Mouse (Mus musculus): ENCODE results near the gene Slc38a1. TPM values are rescaled to one million over a fixed set of nuclear protein-coding genes. Genes with fewer than 3 reads are reported as not detected.

Gene Slc38a1
- total and polyA plus RNA-seq, 2 experiments from 2014 or later = 52.4 to 56.7 TPM

- Histone ChIP-seq H3K9me3 (replicated peaks; ENCODE audit: control insufficient read depth, low read length) (no peaks in the 10 kb centered on the region), H3K4me2 (ENCODE audit: low read depth, low read length) (peak overlapping the region; percentile 11; the same call in 1 of the 2 replicates), H3K27me3 (ENCODE audit: control insufficient read depth, insufficient read depth, low read length) (no peaks in the 10 kb centered on the region), H3K4me1 (ENCODE audit: control insufficient read depth, insufficient read depth) (peaks cover 15% of the 10 kb centered on the region), H3K27ac (ENCODE audit: low read depth) (0 out of 2 replicates have a peak overlapping the region, but pooled peaks have one; percentile 9), H3K9ac (replicated peaks; ENCODE audit: low read depth, low read length) (no peak overlapping the region), H3K36me3 (replicated peaks; ENCODE audit: control insufficient read depth, insufficient read depth, low read length) (no peaks in the 10 kb centered on the region; the same call in 1 of the 2 replicates), H3K4me3 (ENCODE audit: low read depth, low read length) (no peak overlapping the region)
- ATAC-seq (ENCODE audit: insufficient read depth, low read depth) = no peak
- 53% methylated on average over 10 of the region's 10 CpGs for WGBS
- TF ChIP-seq EP300 (IDR thresholded peaks at IDR 0.05; ENCODE audit: low read depth) (no peak), CTCF (IDR thresholded peaks at IDR 0.05; ENCODE audit: low read depth) (no peak)
- no peak for DNase-seq (ENCODE audit: low spot score)
These were observed 4.5 kb downstream of the Slc38a1 start for GRCm38 (mm10) chr15:96638173-96638572.

DNA sequence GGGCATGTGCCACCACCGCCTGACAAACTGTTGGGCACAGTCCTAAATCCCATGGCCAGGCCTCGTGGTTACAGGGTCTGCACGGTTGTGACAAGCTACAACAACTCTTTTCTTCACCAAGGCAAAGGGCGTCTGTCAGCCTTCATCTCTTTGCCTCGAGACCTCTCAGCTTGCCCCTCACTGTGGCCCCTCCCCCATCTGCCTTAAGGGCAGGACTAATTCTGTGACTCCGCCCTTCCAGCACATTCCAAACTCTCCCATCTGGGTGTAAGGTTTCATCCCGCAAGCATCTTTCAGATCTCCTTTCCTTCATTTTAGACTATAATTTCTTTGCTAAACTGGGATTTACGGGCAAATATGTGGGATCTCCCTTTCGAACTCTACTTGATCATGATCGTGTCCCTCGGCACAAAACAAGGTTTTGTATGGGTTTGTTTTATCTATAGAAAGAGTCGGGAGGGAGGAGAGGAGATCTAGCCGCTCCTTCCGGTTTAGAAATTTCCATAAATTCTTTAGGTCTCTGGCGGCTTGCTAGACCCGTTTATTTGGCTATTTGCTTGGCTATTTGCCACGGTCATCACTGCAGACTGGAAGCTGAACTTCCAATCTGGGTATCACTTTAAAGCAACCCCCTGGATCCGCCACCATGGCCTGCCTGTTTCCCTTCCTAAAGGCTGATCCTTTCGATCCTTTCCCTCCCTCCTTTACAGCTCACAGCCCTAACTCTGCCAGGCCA, 7.9 kb downstream of the Slc38a1 start:
- ATAC-seq (ENCODE audit: insufficient read depth, low read depth) (no peak), DNase-seq (ENCODE audit: low spot score) (no peak)
- peak overlapping the region; percentile 14; the same call in 1 of the 2 replicates for H3K4me3 ChIP-seq (ENCODE audit: low read depth, low read length)
- H3K4me2 ChIP-seq (ENCODE audit: low read depth, low read length) = no peak overlapping the region; the same call in 1 of the 2 replicates
- H3K27ac ChIP-seq (ENCODE audit: low read depth) = peak overlapping the region; percentile 44; the same call in 1 of the 2 replicates
- peaks cover 28% of the 10 kb centered on the region for H3K4me1 ChIP-seq (ENCODE audit: control insufficient read depth, insufficient read depth)
- H3K36me3 ChIP-seq (replicated peaks; ENCODE audit: control insufficient read depth, insufficient read depth, low read length) = no peaks in the 10 kb centered on the region; the same call in 1 of the 2 replicates
- no peaks in the 10 kb centered on the region for H3K27me3 ChIP-seq (ENCODE audit: control insufficient read depth, insufficient read depth, low read length)
- WGBS = 60% methylated on average over 19 of the region's 19 CpGs
- no peaks in the 10 kb centered on the region; the same call in 1 of the 2 replicates for H3K9me3 ChIP-seq (replicated peaks; ENCODE audit: control insufficient read depth, low read length)
- TF ChIP-seq CTCF (IDR thresholded peaks at IDR 0.05; ENCODE audit: low read depth) (no peak), EP300 (IDR thresholded peaks at IDR 0.05; ENCODE audit: low read depth) (no peak)
- H3K9ac ChIP-seq (replicated peaks; ENCODE audit: low read depth, low read length) = no peak overlapping the region

- WGBS = 93% methylated on average over 5 of the region's 5 CpGs
- Histone ChIP-seq H3K36me3 (replicated peaks; ENCODE audit: control insufficient read depth, insufficient read depth, low read length) (no peaks in the 10 kb centered on the region), H3K9ac (replicated peaks; ENCODE audit: low read depth, low read length) (no peak overlapping the region), H3K4me3 (ENCODE audit: low read depth, low read length) (no peak overlapping the region), H3K4me1 (ENCODE audit: control insufficient read depth, insufficient read depth) (peaks cover 20% of the 10 kb centered on the region), H3K9me3 (replicated peaks; ENCODE audit: control insufficient read depth, low read length) (no peaks in the 10 kb centered on the region; the same call in 1 of the 2 replicates), H3K27me3 (ENCODE audit: control insufficient read depth, insufficient read depth, low read length) (no peaks in the 10 kb centered on the region), H3K4me2 (ENCODE audit: low read depth, low read length) (no peak overlapping the region), H3K27ac (ENCODE audit: low read depth) (no peak overlapping the region)
- ATAC-seq (ENCODE audit: insufficient read depth, low read depth) (no peak), DNase-seq (ENCODE audit: low spot score) (no peak)
- no peak for TF ChIP-seq EP300 (IDR thresholded peaks at IDR 0.05; ENCODE audit: low read depth)
- no peak for TF ChIP-seq CTCF (IDR thresholded peaks at IDR 0.05; ENCODE audit: low read depth)
These were observed 10.5 kb downstream of the Slc38a1 start for GRCm38 (mm10) chr15:96632201-96632600.

- no peak for TF ChIP-seq CTCF (IDR thresholded peaks at IDR 0.05; ENCODE audit: low read depth)
- no peak for TF ChIP-seq EP300 (IDR thresholded peaks at IDR 0.05; ENCODE audit: low read depth)
- H3K4me1 ChIP-seq (ENCODE audit: control insufficient read depth, insufficient read depth) = peaks cover 30% of the 10 kb centered on the region
- no peak overlapping the region for H3K4me2 ChIP-seq (ENCODE audit: low read depth, low read length)
- ATAC-seq (ENCODE audit: insufficient read depth, low read depth) = peak; percentile 47; the same call in 1 of the 2 replicates
- no peaks in the 10 kb centered on the region; the same call in 1 of the 2 replicates for H3K9me3 ChIP-seq (replicated peaks; ENCODE audit: control insufficient read depth, low read length)
- no peak overlapping the region for H3K4me3 ChIP-seq (ENCODE audit: low read depth, low read length)
- 0 out of 2 replicates have a peak overlapping the region, but pooled peaks have one; percentile 17 for H3K27ac ChIP-seq (ENCODE audit: low read depth)
- WGBS = 42% methylated on average over 13 of the region's 13 CpGs
- no peaks in the 10 kb centered on the region for H3K36me3 ChIP-seq (replicated peaks; ENCODE audit: control insufficient read depth, insufficient read depth, low read length)
- H3K27me3 ChIP-seq (ENCODE audit: control insufficient read depth, insufficient read depth, low read length) = no peaks in the 10 kb centered on the region
- H3K9ac ChIP-seq (replicated peaks; ENCODE audit: low read depth, low read length) = no peak overlapping the region
- peak; percentile 57 for DNase-seq (ENCODE audit: low spot score)
These were observed 11.5 kb downstream of the Slc38a1 start for GRCm38 (mm10) chr15:96631107-96631718.

DNA sequence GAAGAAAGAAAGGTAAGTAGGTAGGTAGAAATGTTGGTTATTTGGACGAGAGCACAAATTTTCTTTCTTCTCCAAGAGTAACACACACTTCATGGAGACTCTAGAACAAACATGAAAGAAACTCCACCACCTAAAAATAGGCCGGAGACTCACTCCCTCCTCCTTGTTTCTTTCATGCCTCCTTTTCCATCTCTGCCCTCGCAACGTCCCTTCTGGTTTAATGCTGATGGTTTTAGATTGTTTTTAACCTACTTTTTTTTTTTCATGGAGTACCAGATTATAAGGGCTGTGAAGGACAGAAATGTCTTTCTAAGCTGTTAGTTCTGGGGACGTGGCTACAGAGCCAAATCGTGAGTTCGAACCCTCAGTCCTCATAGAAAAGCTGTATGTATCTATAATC, 14.5 kb downstream of the Slc38a1 start:
- H3K27me3 ChIP-seq (ENCODE audit: control insufficient read depth, insufficient read depth, low read length) = no peaks in the 10 kb centered on the region
- no peak overlapping the region for H3K27ac ChIP-seq (ENCODE audit: low read depth)
- no peak overlapping the region for H3K4me2 ChIP-seq (ENCODE audit: low read depth, low read length)
- TF ChIP-seq EP300 (IDR thresholded peaks at IDR 0.05; ENCODE audit: low read depth) = no peak
- no peak for TF ChIP-seq CTCF (IDR thresholded peaks at IDR 0.05; ENCODE audit: low read depth)
- DNase-seq (ENCODE audit: low spot score) (no peak), ATAC-seq (ENCODE audit: insufficient read depth, low read depth) (no peak)
- H3K9me3 ChIP-seq (replicated peaks; ENCODE audit: control insufficient read depth, low read length) = no peaks in the 10 kb centered on the region; the same call in 1 of the 2 replicates
- H3K4me3 ChIP-seq (ENCODE audit: low read depth, low read length) = no peak overlapping the region
- peaks cover 10% of the 10 kb centered on the region for H3K36me3 ChIP-seq (replicated peaks; ENCODE audit: control insufficient read depth, insufficient read depth, low read length)
- no peak overlapping the region for H3K9ac ChIP-seq (replicated peaks; ENCODE audit: low read depth, low read length)
- H3K4me1 ChIP-seq (ENCODE audit: control insufficient read depth, insufficient read depth) = peaks cover 33% of the 10 kb centered on the region
- WGBS = 79% methylated on average over 7 of the region's 7 CpGs

Measured in heart, postnatal 0 days (tissue).